Mouse (Mus musculus) lung, adult 2 months (tissue): ENCODE results near the gene Tph1.

ENCODE experiments used
- CTCF ChIP-seq: fragments of 200-500 bp; IDR thresholded peaks from 2 replicates; pipeline ENCODE4 v1.5.1; 2011; ENCODE audit warnings: mild to moderate bottlenecking, low read length, control low read depth; ENCODE audit not compliant: insufficient read depth
- POLR2A ChIP-seq: fragments of 200-500 bp; IDR thresholded peaks from 2 replicates; pipeline ENCODE4 v1.6.1; 2011; ENCODE audit warnings: low read depth, mild to moderate bottlenecking, control low read depth, low read length, borderline replicate concordance; ENCODE audit errors: extremely low read depth

DNA sequence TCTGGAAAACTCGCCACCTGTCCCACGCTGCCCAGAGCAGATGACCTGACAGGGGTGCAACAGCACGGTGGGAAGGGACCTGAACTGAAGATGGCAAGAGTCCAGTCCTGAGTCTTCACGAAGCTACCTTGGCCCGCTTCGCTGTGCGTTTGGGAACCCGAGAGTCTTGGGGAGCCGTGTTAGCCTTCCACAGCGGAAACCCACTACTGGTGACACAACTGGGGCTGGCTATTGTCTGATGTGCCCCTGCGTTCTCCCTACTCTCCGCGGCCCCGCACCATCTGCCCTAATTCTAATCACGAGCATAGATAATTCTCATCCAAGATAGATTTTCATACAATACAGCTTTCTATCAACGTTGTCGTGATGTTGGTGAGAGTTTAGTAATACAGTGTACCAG is 32.3 kb downstream of the Tph1 start:
- TF ChIP-seq CTCF = no peak
- no peak for TF ChIP-seq POLR2A
